Mouse (Mus musculus) bone marrow macrophage, adult 2 months (primary cell): Measurements from ENCODE around the gene Gm21292. TPM values are rescaled to one million over a fixed set of nuclear protein-coding genes. Genes with fewer than 3 reads are reported as not detected.
"Not testable (repeated sequence)": the region's sequence is repeated elsewhere in the genome, so short reads cannot be mapped to it uniquely, and the experiment has no call there.

Source experiments
- H3K27ac ChIP-seq: 2 replicates; pipeline ENCODE4 v1.5.1; 2012; ENCODE audit warnings: low read depth, low read length; ENCODE audit not compliant: insufficient read depth
- H3K4me1 ChIP-seq: 2 replicates; pipeline ENCODE4 v1.6.1; 2012; ENCODE audit warnings: low read length; ENCODE audit not compliant: control insufficient read depth, insufficient read depth
- H3K4me3 ChIP-seq: 2 replicates; pipeline ENCODE4 v1.5.1; 2012; ENCODE audit warnings: mild to moderate bottlenecking, low read length, moderate library complexity; ENCODE audit not compliant: insufficient read depth
- polyA plus RNA-seq: library from polyadenylated mRNA; stranded (reverse); fragments of >200 nt; gene quantifications from 2 replicates; pipeline ENCODE4 v1.2.4, GENCODE M21; 2012; ENCODE audit not compliant: missing spikeins, insufficient read depth, insufficient read length

Gm21292 gene
- not detected in 2 replicates for polyA plus RNA-seq

- H3K4me1 ChIP-seq, H3K27ac ChIP-seq, H3K4me3 ChIP-seq: not testable (repeated sequence)
Observed at GRCm38 (mm10) chrY:9133824-9134223, at the start of gene Gm21292. Gene Gm21292, minus strand, starts transcription at chrY:9133924.

Other genes starting within 250 kb of the Gm21292 start
- not detected in 2 replicates for gene Gm21721, start 68.3 kb upstream of the Gm21292 start, polyA plus RNA-seq
- gene Gm21812, start 213.3 kb upstream of the Gm21292 start, polyA plus RNA-seq, result not detected in 2 replicates